10 mouse cellular contexts compared by ENCODE assay signal in the genomic region with DNA sequence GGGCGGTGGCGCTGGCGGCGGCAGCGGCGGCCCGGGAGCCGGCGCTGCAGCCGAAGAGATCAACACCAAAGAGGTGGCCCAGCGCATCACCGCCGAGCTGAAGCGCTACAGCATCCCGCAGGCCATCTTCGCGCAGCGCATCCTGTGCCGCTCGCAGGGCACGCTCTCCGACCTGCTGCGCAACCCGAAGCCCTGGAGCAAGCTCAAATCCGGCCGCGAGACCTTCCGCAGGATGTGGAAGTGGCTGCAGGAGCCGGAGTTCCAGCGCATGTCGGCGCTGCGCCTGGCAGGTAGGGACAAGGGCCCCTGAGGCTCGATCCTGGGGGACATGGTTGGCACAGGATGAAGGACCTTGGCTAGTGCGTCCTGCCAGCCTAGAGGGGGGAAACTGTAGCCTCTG. TPM values are rescaled to one million over a fixed set of nuclear protein-coding genes. Genes with fewer than 3 reads are reported as not detected.
DNase-seq lines count a peak whose midpoint lies in the region; ATAC-seq and TF ChIP-seq lines count a peak whose summit lies in the region.
"Had no signal": no experiment of that assay in that cellular context is flagged by ENCODE, and none has a peak within 500 bp of the region (broad histone marks: within the 10 kb centered on the region; RNA-seq: fewer than 3 reads in every experiment).

No protein-coding gene starts in this region.

- no peak for ATAC-seq in lung, embryonic 14.5 days (ENCODE audit: insufficient read depth)
- no peak for ATAC-seq in forebrain, embryonic 16.5 days
- ATAC-seq in liver, embryonic 11.5 days (replicated peaks; ENCODE audit: low FRiP score): no peak
- ATAC-seq in stomach, embryonic 15.5 days (ENCODE audit: insufficient read depth, low FRiP score, low read depth): no peak
- ATAC-seq: activated CD4-positive, CD25-positive, alpha-beta regulatory T cell, adult 4 months had no signal

- no peak overlapping the region for H3K27ac ChIP-seq in lung, embryonic 14.5 days (ENCODE audit: low read depth)
- H3K27ac ChIP-seq in forebrain, embryonic 16.5 days (ENCODE audit: low read length): no peak overlapping the region
- H3K27ac ChIP-seq in liver, embryonic 11.5 days (ENCODE audit: low read depth, low read length): peak overlapping the region; percentile 39
- no peak overlapping the region for H3K27ac ChIP-seq in stomach, embryonic 15.5 days
- H3K27ac ChIP-seq: macrophage had no signal

- under 1% methylated on average over 35 of the region's 35 CpGs for WGBS in lung, embryonic 14.5 days
- under 1% methylated on average over 25 of the region's 35 CpGs for WGBS in forebrain, embryonic 16.5 days
- WGBS in liver, embryonic 11.5 days: under 1% methylated on average over 34 of the region's 35 CpGs
- under 1% methylated on average over 35 of the region's 35 CpGs for WGBS in stomach, embryonic 15.5 days

- peak overlapping the region; percentile 42 for H3K4me3 ChIP-seq in lung, embryonic 14.5 days (ENCODE audit: low read depth, low read length)
- H3K4me3 ChIP-seq in forebrain, embryonic 16.5 days (replicated peaks; ENCODE audit: low read length): peak overlapping the region; percentile 42
- peak overlapping the region; percentile 54 for H3K4me3 ChIP-seq in liver, embryonic 11.5 days (ENCODE audit: low read depth, low read length)
- peak overlapping the region; percentile 46 for H3K4me3 ChIP-seq in stomach, embryonic 15.5 days (replicated peaks)

- H3K9me3 ChIP-seq in lung, embryonic 14.5 days (ENCODE audit: low read depth, low read length): no peaks in the 10 kb centered on the region
- H3K9me3 ChIP-seq in forebrain, embryonic 16.5 days (ENCODE audit: control insufficient read depth, low read length): no peaks in the 10 kb centered on the region
- no peaks in the 10 kb centered on the region for H3K9me3 ChIP-seq in liver, embryonic 11.5 days (ENCODE audit: control insufficient read depth, low read length)
- H3K9me3 ChIP-seq in stomach, embryonic 15.5 days: no peaks in the 10 kb centered on the region

- DNase-seq in lung, embryonic 14.5 days: peak; percentile 35
- no peak for DNase-seq in lung, postnatal 10 days
- DNase-seq in liver, embryonic 11.5 days (ENCODE audit: low spot score): no peak
- DNase-seq in cerebellum, adult 11 months: no peak
- no peak for DNase-seq in natural killer cell, adult 2 months (ENCODE audit: low spot score in 2 of 2)
- DNase-seq in right cerebral cortex, postnatal 36 days (ENCODE audit: low spot score in 2 of 2): no peak

- H3K4me1 ChIP-seq in lung, embryonic 14.5 days (ENCODE audit: insufficient read depth): no peaks in the 10 kb centered on the region; the same call in 1 of the 2 replicates
- peaks cover 18% of the 10 kb centered on the region for H3K4me1 ChIP-seq in forebrain, embryonic 16.5 days (replicated peaks; ENCODE audit: control insufficient read depth, insufficient read depth, low read length)
- H3K4me1 ChIP-seq in liver, embryonic 11.5 days (replicated peaks; ENCODE audit: control insufficient read depth, insufficient read depth, low read length): peaks cover 14% of the 10 kb centered on the region
- peaks cover 35% of the 10 kb centered on the region for H3K4me1 ChIP-seq in stomach, embryonic 15.5 days

- peaks cover 98% of the 10 kb centered on the region for H3K27me3 ChIP-seq in lung, embryonic 14.5 days (ENCODE audit: insufficient read depth, low read length)
- peaks cover 90% of the 10 kb centered on the region for H3K27me3 ChIP-seq in forebrain, embryonic 16.5 days (replicated peaks; ENCODE audit: control insufficient read depth, insufficient read depth, low read length)
- peaks cover 100% of the 10 kb centered on the region for H3K27me3 ChIP-seq in liver, embryonic 11.5 days (replicated peaks; ENCODE audit: control insufficient read depth, insufficient read depth, low read length)
- peaks cover 96% of the 10 kb centered on the region for H3K27me3 ChIP-seq in stomach, embryonic 15.5 days (replicated peaks)

- peak overlapping the region; percentile 76 for H3K4me2 ChIP-seq in lung, embryonic 14.5 days
- peak overlapping the region; percentile 16; the same call in 1 of the 2 replicates for H3K4me2 ChIP-seq in forebrain, embryonic 16.5 days (ENCODE audit: low read length)
- peak overlapping the region; percentile 68 for H3K4me2 ChIP-seq in liver, embryonic 11.5 days
- peak overlapping the region; percentile 92 for H3K4me2 ChIP-seq in stomach, embryonic 15.5 days

- no peaks in the 10 kb centered on the region for H3K36me3 ChIP-seq in lung, embryonic 14.5 days (ENCODE audit: insufficient read depth)
- no peaks in the 10 kb centered on the region for H3K36me3 ChIP-seq in forebrain, embryonic 16.5 days (ENCODE audit: control insufficient read depth, insufficient read depth)
- no peaks in the 10 kb centered on the region for H3K36me3 ChIP-seq in liver, embryonic 11.5 days (ENCODE audit: control insufficient read depth, insufficient read depth, low read length)
- H3K36me3 ChIP-seq in stomach, embryonic 15.5 days: no peaks in the 10 kb centered on the region

- TF ChIP-seq CTCF in lung, embryonic 14.5 days (IDR thresholded peaks at IDR 0.05; ENCODE audit: low read depth): no peak

- no peak overlapping the region for H3K9ac ChIP-seq in lung, embryonic 14.5 days
- H3K9ac ChIP-seq in forebrain, embryonic 16.5 days (replicated peaks; ENCODE audit: low read depth, low read length): no peak overlapping the region
- H3K9ac ChIP-seq in liver, embryonic 11.5 days (ENCODE audit: low read depth, low read length): peak overlapping the region; percentile 48; the same call in 1 of the 2 replicates
- H3K9ac ChIP-seq in stomach, embryonic 15.5 days: no peak overlapping the region

RNA-seq across cellular contexts. Expression of gene Onecut3, which starts 1.3 kb away (rescaled TPM):
- not detected in 2 replicates for polyA plus RNA-seq in lung, embryonic 14.5 days (2014; fragmentation: Nextera tagmentation; extraction: Ambion mirVana)
- 0.07 and 0.46 TPM in 2 replicates for polyA plus RNA-seq in forebrain, embryonic 16.5 days (2015; fragmentation: Nextera tagmentation; extraction: Ambion mirVana)
- 0.94 and 1.3 TPM in 2 replicates for polyA plus RNA-seq in liver, embryonic 11.5 days (2014; fragmentation: Nextera tagmentation; extraction: Ambion mirVana)
- 0.18 and 0.21 TPM in 2 replicates for polyA plus RNA-seq in stomach, embryonic 15.5 days (2015; fragmentation: Nextera tagmentation; extraction: Ambion mirVana)
- polyA plus RNA-seq: activated CD4-positive, CD25-positive, alpha-beta regulatory T cell, adult 4 months; macrophage had no signal

RNA-seq across cellular contexts. Expression of gene Atp8b3, which starts 43.0 kb away (rescaled TPM):
- 0.09 and 0.14 TPM in 2 replicates for polyA plus RNA-seq in lung, embryonic 14.5 days (2014; fragmentation: Nextera tagmentation; extraction: Ambion mirVana)
- 0.16 and 0.23 TPM in 2 replicates for polyA plus RNA-seq in forebrain, embryonic 16.5 days (2015; fragmentation: Nextera tagmentation; extraction: Ambion mirVana)
- polyA plus RNA-seq in liver, embryonic 11.5 days (2014; fragmentation: Nextera tagmentation; extraction: Ambion mirVana): 0.12 and 0.23 TPM in 2 replicates
- 0.19 and 0.32 TPM in 2 replicates for polyA plus RNA-seq in stomach, embryonic 15.5 days (2015; fragmentation: Nextera tagmentation; extraction: Ambion mirVana)
- polyA plus RNA-seq: activated CD4-positive, CD25-positive, alpha-beta regulatory T cell, adult 4 months; macrophage had no signal

Comparison
In these comparisons a context has a peak if more than half of its experiments do, and no peak if none do; other contexts are left out.
1. H3K4me2 ChIP-seq: peak in every context shown above with its lines; median percentile 92 in stomach, embryonic 15.5 days; 76 in lung, embryonic 14.5 days; 68 in liver, embryonic 11.5 days; 16 in forebrain, embryonic 16.5 days.